Mouse (Mus musculus): ENCODE data around the gene Cntnap2. TPM values are rescaled to one million over a fixed set of nuclear protein-coding genes. Genes with fewer than 3 reads are reported as not detected.
A peak's percentile ranks its signal among the peaks of the same experiment; 100 is the strongest.

Gene Cntnap2
- polyA plus RNA-seq, 1 experiment from 2014 or later, result 22.2 TPM

GRCm38 (mm10) chr6:46240349-46240748 lies 1181.2 kb downstream of the Cntnap2 start:
- H3K4me3 ChIP-seq, result no peak overlapping the region
- H3K9me3 ChIP-seq, result no peaks in the 10 kb centered on the region
- H3K36me3 ChIP-seq, result no peaks in the 10 kb centered on the region
- no peak for DNase-seq (ENCODE audit: low spot score)
- H3K27me3 ChIP-seq (ENCODE audit: insufficient read depth, poor library complexity, severe bottlenecking), result no peaks in the 10 kb centered on the region
- no peak overlapping the region for H3K27ac ChIP-seq
- WGBS, result 66% methylated on average over 2 of the region's 2 CpGs
- no peaks in the 10 kb centered on the region for H3K4me1 ChIP-seq (replicated peaks)

- Histone ChIP-seq H3K9me3 (no peaks in the 10 kb centered on the region), H3K36me3 (no peaks in the 10 kb centered on the region), H3K4me3 (no peak overlapping the region), H3K27me3 (ENCODE audit: insufficient read depth, poor library complexity, severe bottlenecking) (no peaks in the 10 kb centered on the region), H3K4me1 (replicated peaks) (no peaks in the 10 kb centered on the region), H3K27ac (no peak overlapping the region)
- DNase-seq (ENCODE audit: low spot score), result no peak
- 22% methylated on average over 1 of the region's 1 CpGs for WGBS
These were observed 1204.0 kb downstream of the Cntnap2 start for GRCm38 (mm10) chr6:46263171-46263570.

- no peaks in the 10 kb centered on the region for H3K4me1 ChIP-seq (replicated peaks)
- H3K4me3 ChIP-seq, result no peak overlapping the region
- no peaks in the 10 kb centered on the region for H3K9me3 ChIP-seq
- no peak overlapping the region for H3K27ac ChIP-seq
- WGBS, result 86% methylated on average over 5 of the region's 5 CpGs
- peak; percentile 4 for DNase-seq (ENCODE audit: low spot score)
- no peaks in the 10 kb centered on the region for H3K27me3 ChIP-seq (ENCODE audit: insufficient read depth, poor library complexity, severe bottlenecking)
- no peaks in the 10 kb centered on the region for H3K36me3 ChIP-seq
These were observed 1287.8 kb downstream of the Cntnap2 start for GRCm38 (mm10) chr6:46346946-46347345.

GRCm38 (mm10) chr6:46361091-46361490 lies 1301.9 kb downstream of the Cntnap2 start:
- 92% methylated on average over 2 of the region's 2 CpGs for WGBS

GRCm38 (mm10) chr6:46362156-46362555 lies 1303.0 kb downstream of the Cntnap2 start:
- H3K4me3 ChIP-seq, result no peak overlapping the region
- H3K9me3 ChIP-seq, result no peaks in the 10 kb centered on the region
- no peaks in the 10 kb centered on the region for H3K4me1 ChIP-seq (replicated peaks)
- no peaks in the 10 kb centered on the region for H3K36me3 ChIP-seq
- no peak for DNase-seq (ENCODE audit: low spot score)
- H3K27me3 ChIP-seq (ENCODE audit: insufficient read depth, poor library complexity, severe bottlenecking), result no peaks in the 10 kb centered on the region
- WGBS, result 92% methylated on average over 1 of the region's 1 CpGs
- H3K27ac ChIP-seq, result no peak overlapping the region

More at GRCm38 (mm10) chr6:46361091-46361490, 1301.9 kb downstream of the Cntnap2 start:
- Histone ChIP-seq H3K4me3 (no peak overlapping the region), H3K27me3 (ENCODE audit: insufficient read depth, poor library complexity, severe bottlenecking) (no peaks in the 10 kb centered on the region), H3K36me3 (no peaks in the 10 kb centered on the region), H3K27ac (no peak overlapping the region), H3K4me1 (replicated peaks) (no peaks in the 10 kb centered on the region), H3K9me3 (no peaks in the 10 kb centered on the region)
- DNase-seq (ENCODE audit: low spot score), result no peak

- Histone ChIP-seq H3K4me1 (replicated peaks) (no peaks in the 10 kb centered on the region), H3K9me3 (no peaks in the 10 kb centered on the region), H3K36me3 (no peaks in the 10 kb centered on the region), H3K27me3 (ENCODE audit: insufficient read depth, poor library complexity, severe bottlenecking) (no peaks in the 10 kb centered on the region), H3K4me3 (no peak overlapping the region), H3K27ac (no peak overlapping the region)
- WGBS, result 85% methylated on average over 2 of the region's 2 CpGs
- no peak for DNase-seq (ENCODE audit: low spot score)
These were observed 1339.8 kb downstream of the Cntnap2 start for GRCm38 (mm10) chr6:46398725-46399589.

- Histone ChIP-seq H3K27ac (no peak overlapping the region), H3K4me3 (no peak overlapping the region), H3K9me3 (no peaks in the 10 kb centered on the region), H3K27me3 (ENCODE audit: insufficient read depth, poor library complexity, severe bottlenecking) (no peaks in the 10 kb centered on the region), H3K36me3 (no peaks in the 10 kb centered on the region), H3K4me1 (replicated peaks) (no peaks in the 10 kb centered on the region)
- DNase-seq (ENCODE audit: low spot score), result no peak
These were observed 1355.0 kb downstream of the Cntnap2 start for GRCm38 (mm10) chr6:46414154-46414553.

GRCm38 (mm10) chr6:46414562-46414961 lies 1355.4 kb downstream of the Cntnap2 start:
- WGBS, result 92% methylated on average over 4 of the region's 4 CpGs
- H3K4me1 ChIP-seq (replicated peaks), result no peaks in the 10 kb centered on the region
- no peak overlapping the region for H3K4me3 ChIP-seq
- DNase-seq (ENCODE audit: low spot score), result no peak
- no peaks in the 10 kb centered on the region for H3K9me3 ChIP-seq
- H3K27ac ChIP-seq, result no peak overlapping the region
- H3K36me3 ChIP-seq, result no peaks in the 10 kb centered on the region
- no peaks in the 10 kb centered on the region for H3K27me3 ChIP-seq (ENCODE audit: insufficient read depth, poor library complexity, severe bottlenecking)

- H3K9me3 ChIP-seq, result no peaks in the 10 kb centered on the region
- no peak overlapping the region for H3K27ac ChIP-seq
These were observed 1360.7 kb downstream of the Cntnap2 start for GRCm38 (mm10) chr6:46419827-46420226.

GRCm38 (mm10) chr6:46420349-46420748 lies 1361.2 kb downstream of the Cntnap2 start:
- H3K4me1 ChIP-seq (replicated peaks), result no peaks in the 10 kb centered on the region
- H3K36me3 ChIP-seq, result no peaks in the 10 kb centered on the region
- no peak for DNase-seq (ENCODE audit: low spot score)
- H3K9me3 ChIP-seq, result no peaks in the 10 kb centered on the region
- H3K27ac ChIP-seq, result no peak overlapping the region
- H3K27me3 ChIP-seq (ENCODE audit: insufficient read depth, poor library complexity, severe bottlenecking), result no peaks in the 10 kb centered on the region
- no peak overlapping the region for H3K4me3 ChIP-seq

More at GRCm38 (mm10) chr6:46419827-46420226, 1360.7 kb downstream of the Cntnap2 start:
- Histone ChIP-seq H3K36me3 (no peaks in the 10 kb centered on the region), H3K4me1 (replicated peaks) (no peaks in the 10 kb centered on the region), H3K4me3 (no peak overlapping the region), H3K27me3 (ENCODE audit: insufficient read depth, poor library complexity, severe bottlenecking) (no peaks in the 10 kb centered on the region)
- no peak for DNase-seq (ENCODE audit: low spot score)

GRCm38 (mm10) chr6:46428231-46428630 lies 1369.1 kb downstream of the Cntnap2 start:
- H3K4me1 ChIP-seq (replicated peaks), result no peaks in the 10 kb centered on the region
- H3K27ac ChIP-seq, result no peak overlapping the region
- H3K36me3 ChIP-seq, result no peaks in the 10 kb centered on the region
- no peaks in the 10 kb centered on the region for H3K9me3 ChIP-seq
- no peaks in the 10 kb centered on the region for H3K27me3 ChIP-seq (ENCODE audit: insufficient read depth, poor library complexity, severe bottlenecking)
- no peak overlapping the region for H3K4me3 ChIP-seq
- no peak for DNase-seq (ENCODE audit: low spot score)
- WGBS, result 53% methylated on average over 5 of the region's 5 CpGs

GRCm38 (mm10) chr6:46450917-46451638 lies 1391.9 kb downstream of the Cntnap2 start:
- no peaks in the 10 kb centered on the region for H3K4me1 ChIP-seq (replicated peaks)
- H3K4me3 ChIP-seq, result no peak overlapping the region
- no peaks in the 10 kb centered on the region for H3K9me3 ChIP-seq
- no peaks in the 10 kb centered on the region for H3K27me3 ChIP-seq (ENCODE audit: insufficient read depth, poor library complexity, severe bottlenecking)
- H3K27ac ChIP-seq, result no peak overlapping the region
- H3K36me3 ChIP-seq, result no peaks in the 10 kb centered on the region
- 83% methylated on average over 2 of the region's 2 CpGs for WGBS
- DNase-seq (ENCODE audit: low spot score), result peak; percentile 38

GRCm38 (mm10) chr6:46472683-46473082 lies 1413.5 kb downstream of the Cntnap2 start:
- H3K36me3 ChIP-seq, result no peaks in the 10 kb centered on the region
- DNase-seq (ENCODE audit: low spot score), result no peak
- no peaks in the 10 kb centered on the region for H3K4me1 ChIP-seq (replicated peaks)
- H3K9me3 ChIP-seq, result no peaks in the 10 kb centered on the region
- no peaks in the 10 kb centered on the region for H3K27me3 ChIP-seq (ENCODE audit: insufficient read depth, poor library complexity, severe bottlenecking)
- no peak overlapping the region for H3K27ac ChIP-seq
- H3K4me3 ChIP-seq, result no peak overlapping the region
- WGBS, result 75% methylated on average over 4 of the region's 4 CpGs
